Comparison of ENCODE assay signal across 9 mouse cellular contexts in genomic region chr17:67354451-67355011, GRCm38 (mm10). TPM values are rescaled to one million over a fixed set of nuclear protein-coding genes. Genes with fewer than 3 reads are reported as not detected.
DNase-seq lines count a peak whose midpoint lies in the region; ATAC-seq and TF ChIP-seq lines count a peak whose summit lies in the region.
"Had no signal": no experiment of that assay in that cellular context is flagged by ENCODE, and none has a peak within 500 bp of the region (broad histone marks: within the 10 kb centered on the region; RNA-seq: fewer than 3 reads in every experiment).

Gene Ptprm, minus strand, starts transcription at chr17:67354457.

- H3K4me2 ChIP-seq in forebrain, embryonic 11.5 days (ENCODE audit: low read depth, low read length, severe bottlenecking) = peak within 1 kb of the TSS; percentile 94
- H3K4me2 ChIP-seq in heart, embryonic 13.5 days = peak within 1 kb of the TSS; percentile 91
- H3K4me2 ChIP-seq in kidney, embryonic 16.5 days (replicated peaks; ENCODE audit: low read depth, low read length) = peak within 1 kb of the TSS; percentile 88
- H3K4me2 ChIP-seq in midbrain, postnatal 0 days (ENCODE audit: low read depth, low read length, poor library complexity, severe bottlenecking) = peak within 1 kb of the TSS; percentile 95
- H3K4me2 ChIP-seq in stomach, embryonic 16.5 days (ENCODE audit: low read depth, low read length) = peak within 1 kb of the TSS; percentile 82

- peak; percentile 92 for DNase-seq in 3134 (ENCODE audit: extremely low read depth, insufficient read length, low spot score)
- peak; percentile 91 for DNase-seq in forebrain, embryonic 11.5 days (ENCODE audit: low spot score)
- peak; percentile 64 for DNase-seq in liver
- DNase-seq in midbrain, postnatal 0 days (ENCODE audit: low spot score) = peak; percentile 86

- WGBS in forebrain, embryonic 11.5 days = under 1% methylated on average over 70 of the region's 73 CpGs
- WGBS in heart, embryonic 13.5 days = under 1% methylated on average over 67 of the region's 73 CpGs
- WGBS in kidney, embryonic 16.5 days = 0% methylated on average over 66 of the region's 73 CpGs
- 0% methylated on average over 65 of the region's 73 CpGs for WGBS in midbrain, postnatal 0 days
- under 1% methylated on average over 72 of the region's 73 CpGs for WGBS in stomach, embryonic 16.5 days

- no peaks in the 10 kb centered on the region for H3K36me3 ChIP-seq in forebrain, embryonic 11.5 days (ENCODE audit: control insufficient read depth, insufficient read depth, low read length)
- no peaks in the 10 kb centered on the region for H3K36me3 ChIP-seq in heart, embryonic 13.5 days
- no peaks in the 10 kb centered on the region for H3K36me3 ChIP-seq in kidney, embryonic 16.5 days (ENCODE audit: insufficient read depth, low read length)
- H3K36me3 ChIP-seq in midbrain, postnatal 0 days (ENCODE audit: insufficient read depth, low read length) = no peaks in the 10 kb centered on the region
- H3K36me3 ChIP-seq in stomach, embryonic 16.5 days (ENCODE audit: control insufficient read depth, insufficient read depth, low read length) = no peaks in the 10 kb centered on the region

- peaks cover 8% of the 10 kb centered on the region; the same call in 1 of the 2 replicates for H3K27me3 ChIP-seq in forebrain, embryonic 11.5 days (ENCODE audit: control insufficient read depth, insufficient read depth, low read length)
- H3K27me3 ChIP-seq in heart, embryonic 13.5 days (replicated peaks) = no peaks in the 10 kb centered on the region; the same call in 1 of the 2 replicates
- H3K27me3 ChIP-seq in kidney, embryonic 16.5 days (ENCODE audit: insufficient read depth, low read length) = no peaks in the 10 kb centered on the region
- H3K27me3 ChIP-seq in midbrain, postnatal 0 days (ENCODE audit: insufficient read depth, low read length) = no peaks in the 10 kb centered on the region
- no peaks in the 10 kb centered on the region for H3K27me3 ChIP-seq in stomach, embryonic 16.5 days (ENCODE audit: control insufficient read depth, insufficient read depth, low read length)
- H3K27me3 ChIP-seq: CH12.LX had no signal

- H3K27ac ChIP-seq in brown adipose tissue, adult 24 weeks (replicated peaks; ENCODE audit: low read depth, low read length) = peak within 1 kb of the TSS; percentile 97
- 0 out of 2 replicates have a peak within 1 kb of the TSS, but pooled peaks have one; percentile 25 for H3K27ac ChIP-seq in forebrain, embryonic 11.5 days (ENCODE audit: low read depth, low read length)
- H3K27ac ChIP-seq in heart, embryonic 13.5 days (replicated peaks) = peak within 1 kb of the TSS; percentile 82
- peak within 1 kb of the TSS; percentile 80 for H3K27ac ChIP-seq in kidney, embryonic 16.5 days (ENCODE audit: low read length)
- H3K27ac ChIP-seq in midbrain, postnatal 0 days (ENCODE audit: low read depth, low read length) = peak within 1 kb of the TSS; percentile 62
- peak within 1 kb of the TSS; percentile 64 for H3K27ac ChIP-seq in stomach, embryonic 16.5 days (ENCODE audit: low read length)

- TF ChIP-seq CTCF in midbrain, postnatal 0 days (IDR thresholded peaks at IDR 0.05) = peak; percentile 46

- peaks cover 14% of the 10 kb centered on the region for H3K4me1 ChIP-seq in brown adipose tissue, adult 24 weeks (ENCODE audit: control insufficient read depth, insufficient read depth, insufficient read length, low read length)
- H3K4me1 ChIP-seq in forebrain, embryonic 11.5 days (replicated peaks; ENCODE audit: control insufficient read depth, insufficient read depth, low read length) = peaks cover 4% of the 10 kb centered on the region; the same call in 1 of the 2 replicates
- peaks cover 17% of the 10 kb centered on the region for H3K4me1 ChIP-seq in heart, embryonic 13.5 days
- H3K4me1 ChIP-seq in kidney, embryonic 16.5 days (ENCODE audit: insufficient read depth, low read length) = peaks cover 30% of the 10 kb centered on the region
- H3K4me1 ChIP-seq in midbrain, postnatal 0 days (ENCODE audit: insufficient read depth, low read length) = no peaks in the 10 kb centered on the region
- peaks cover 8% of the 10 kb centered on the region; the same call in 1 of the 2 replicates for H3K4me1 ChIP-seq in stomach, embryonic 16.5 days (ENCODE audit: control insufficient read depth, insufficient read depth, low read length)

- peak within 1 kb of the TSS; percentile 76 for H3K9ac ChIP-seq in forebrain, embryonic 11.5 days (ENCODE audit: low read length)
- peak within 1 kb of the TSS; percentile 95 for H3K9ac ChIP-seq in heart, embryonic 13.5 days
- peak within 1 kb of the TSS; percentile 92 for H3K9ac ChIP-seq in kidney, embryonic 16.5 days (replicated peaks; ENCODE audit: low read length)
- H3K9ac ChIP-seq in midbrain, postnatal 0 days (replicated peaks; ENCODE audit: low read length, poor library complexity, severe bottlenecking) = peak within 1 kb of the TSS; percentile 70
- H3K9ac ChIP-seq in stomach, embryonic 16.5 days (ENCODE audit: low read length) = peak within 1 kb of the TSS; percentile 88

- peak; percentile 94 for ATAC-seq in forebrain, embryonic 11.5 days (replicated peaks; ENCODE audit: low FRiP score)
- ATAC-seq in heart, embryonic 13.5 days (ENCODE audit: extremely low read depth, insufficient number of reproducible peaks, low FRiP score, low TSS enrichment) = peak; percentile 74
- ATAC-seq in kidney, embryonic 16.5 days (ENCODE audit: low FRiP score, low TSS enrichment) = peak; percentile 95
- peak; percentile 92 for ATAC-seq in midbrain, postnatal 0 days (ENCODE audit: low FRiP score)
- peak; percentile 92 for ATAC-seq in stomach, embryonic 16.5 days (ENCODE audit: insufficient read depth, low FRiP score)

- H3K4me3 ChIP-seq in brown adipose tissue, adult 24 weeks (ENCODE audit: insufficient read depth, low read depth, low read length) = peak within 1 kb of the TSS; percentile 100
- peak within 1 kb of the TSS; percentile 66 for H3K4me3 ChIP-seq in forebrain, embryonic 11.5 days (ENCODE audit: low read depth, low read length)
- peak within 1 kb of the TSS; percentile 81 for H3K4me3 ChIP-seq in heart, embryonic 13.5 days
- peak within 1 kb of the TSS; percentile 86 for H3K4me3 ChIP-seq in kidney, embryonic 16.5 days (ENCODE audit: low read length)
- peak within 1 kb of the TSS; percentile 77 for H3K4me3 ChIP-seq in midbrain, postnatal 0 days (ENCODE audit: low read depth, low read length)
- H3K4me3 ChIP-seq in stomach, embryonic 16.5 days (replicated peaks; ENCODE audit: low read length) = peak within 1 kb of the TSS; percentile 77

- no peaks in the 10 kb centered on the region for H3K9me3 ChIP-seq in forebrain, embryonic 11.5 days (ENCODE audit: control insufficient read depth, low read length)
- H3K9me3 ChIP-seq in heart, embryonic 13.5 days = no peaks in the 10 kb centered on the region
- H3K9me3 ChIP-seq in kidney, embryonic 16.5 days (ENCODE audit: low read length) = peaks cover 1% of the 10 kb centered on the region; the same call in 1 of the 2 replicates
- H3K9me3 ChIP-seq in midbrain, postnatal 0 days (ENCODE audit: low read length) = no peaks in the 10 kb centered on the region
- no peaks in the 10 kb centered on the region for H3K9me3 ChIP-seq in stomach, embryonic 16.5 days (replicated peaks; ENCODE audit: control insufficient read depth, low read length)

RNA-seq across cellular contexts. Expression of gene Ptprm, which starts in this region (rescaled TPM):
- 18.1 and 23.5 TPM in 2 replicates for polyA plus RNA-seq in brown adipose tissue, adult 24 weeks (2012; ENCODE audit: insufficient read depth, insufficient read length, missing spikeins)
- polyA plus RNA-seq in forebrain, embryonic 11.5 days (2014; fragmentation: Nextera tagmentation; extraction: Ambion mirVana) = 11.7 and 13.4 TPM in 2 replicates
- 11.6 and 12.7 TPM in 2 replicates for polyA plus RNA-seq in heart, embryonic 13.5 days (2015; fragmentation: Nextera tagmentation; extraction: Ambion mirVana)
- polyA plus RNA-seq in kidney, embryonic 16.5 days (2015; fragmentation: Nextera tagmentation; extraction: Ambion mirVana) = 17.3 and 19.9 TPM in 2 replicates
- total RNA-seq in midbrain, postnatal 0 days (2014; rRNA removed) = 43.5 and 45.4 TPM in 2 replicates
- polyA plus RNA-seq in midbrain, postnatal 0 days (2015; fragmentation: Nextera tagmentation; extraction: Ambion mirVana) = 15.9 and 18.3 TPM in 2 replicates
- 9.2 and 10.8 TPM in 2 replicates for polyA plus RNA-seq in stomach, embryonic 16.5 days (2015; fragmentation: Nextera tagmentation; extraction: Ambion mirVana)
- total RNA-seq: CH12.LX had no signal

Comparison
In these comparisons a context has a peak if more than half of its experiments do, and no peak if none do; other contexts are left out.
1. Peak in every context shown above with its lines: DNase-seq, ATAC-seq, H3K4me3 ChIP-seq and H3K27ac ChIP-seq.
2. H3K27ac ChIP-seq: peak in every context shown above with its lines; median percentile 97 in brown adipose tissue, adult 24 weeks; 82 in heart, embryonic 13.5 days; 80 in kidney, embryonic 16.5 days; 64 in stomach, embryonic 16.5 days; 62 in midbrain, postnatal 0 days; 25 in forebrain, embryonic 11.5 days.